Mouse (Mus musculus) gastrocnemius, postnatal 10 days (tissue): Measurements from ENCODE around the gene Drg1. TPM values are rescaled to one million over a fixed set of nuclear protein-coding genes. Genes with fewer than 3 reads are reported as not detected.

ENCODE experiments used
- DNase-seq: peaks from one replicate; pipeline ENCODE4 v3.0.0; 2021; ENCODE audit warnings: mixed read lengths
- total RNA-seq, 2 experiments: library from RNA; stranded (reverse); gene quantifications; 2 replicates each; pipeline ENCODE4 v1.2.3; 2021

Gene Drg1
- total RNA-seq, 2 experiments from 2014 or later, result 47.3 to 52.0 TPM

DNA sequence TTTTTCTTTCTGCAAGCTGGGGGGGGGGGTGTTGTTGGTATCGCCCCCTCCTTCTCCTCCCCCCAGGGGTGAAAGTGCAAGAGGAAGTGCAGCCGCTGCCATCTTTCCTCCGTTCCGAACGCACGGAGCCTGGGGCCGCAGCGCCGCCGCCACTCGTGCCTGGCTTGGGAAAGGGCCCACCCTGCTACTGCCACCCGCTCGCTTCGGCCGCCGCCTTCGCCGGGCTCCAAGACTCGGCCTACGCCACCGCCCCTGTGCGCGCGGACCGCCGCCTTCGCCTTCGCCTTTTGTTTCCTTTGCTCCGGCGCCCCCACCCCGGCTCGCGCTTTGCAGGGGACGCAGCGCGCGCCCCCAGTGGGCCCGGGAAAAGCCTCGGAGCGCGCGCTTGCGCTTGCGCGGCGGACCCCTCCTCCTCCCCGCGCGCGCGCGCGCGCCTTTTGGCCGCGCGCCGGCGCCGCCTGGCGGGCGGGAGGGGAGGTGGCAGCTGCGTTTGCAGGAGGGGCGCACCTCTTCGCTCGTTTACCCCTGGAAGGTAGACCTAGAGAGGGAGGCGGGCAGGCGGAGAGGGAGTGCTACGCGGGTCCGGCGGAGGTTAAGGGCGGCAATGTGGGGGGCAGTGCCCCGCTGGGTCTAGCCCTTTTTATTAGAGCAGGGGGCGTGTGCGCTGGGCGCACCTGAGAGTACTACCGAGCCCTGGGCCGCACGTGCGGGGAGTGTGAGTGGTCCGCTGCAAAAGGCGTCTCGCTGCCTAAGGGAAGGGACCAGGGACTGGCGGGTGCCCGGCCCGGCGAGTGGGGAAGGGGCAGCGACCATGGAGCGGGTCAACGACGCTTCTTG lies 23.8 kb upstream of the Drg1 start:
- peak; percentile 79 for DNase-seq

DNA sequence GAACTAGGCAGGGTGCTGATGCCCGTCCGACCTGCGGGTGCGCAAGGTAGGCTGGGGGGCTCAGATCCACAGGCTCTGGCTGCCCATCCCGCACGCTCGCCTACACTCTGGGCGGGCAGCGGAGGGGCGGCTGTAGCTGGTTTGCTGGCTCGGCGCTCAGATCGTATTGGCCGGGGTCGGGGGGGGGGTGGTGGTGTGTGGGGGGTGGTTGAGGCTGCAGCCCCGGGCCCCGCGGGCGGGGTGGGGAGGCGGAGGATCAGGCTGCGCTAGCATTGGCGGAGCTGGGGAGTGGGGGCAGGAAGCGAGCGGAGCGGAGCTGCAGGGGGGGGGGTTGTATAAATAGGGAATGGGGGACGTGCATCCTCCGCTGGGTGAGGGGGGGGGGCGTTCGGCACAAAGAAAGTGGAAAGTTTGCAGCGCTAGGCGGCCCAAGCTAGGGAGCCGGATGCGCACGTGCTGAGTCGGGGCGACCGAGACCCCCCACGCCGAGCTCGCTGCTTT lies 23.1 kb upstream of the Drg1 start:
- peak; percentile 72 for DNase-seq

DNA sequence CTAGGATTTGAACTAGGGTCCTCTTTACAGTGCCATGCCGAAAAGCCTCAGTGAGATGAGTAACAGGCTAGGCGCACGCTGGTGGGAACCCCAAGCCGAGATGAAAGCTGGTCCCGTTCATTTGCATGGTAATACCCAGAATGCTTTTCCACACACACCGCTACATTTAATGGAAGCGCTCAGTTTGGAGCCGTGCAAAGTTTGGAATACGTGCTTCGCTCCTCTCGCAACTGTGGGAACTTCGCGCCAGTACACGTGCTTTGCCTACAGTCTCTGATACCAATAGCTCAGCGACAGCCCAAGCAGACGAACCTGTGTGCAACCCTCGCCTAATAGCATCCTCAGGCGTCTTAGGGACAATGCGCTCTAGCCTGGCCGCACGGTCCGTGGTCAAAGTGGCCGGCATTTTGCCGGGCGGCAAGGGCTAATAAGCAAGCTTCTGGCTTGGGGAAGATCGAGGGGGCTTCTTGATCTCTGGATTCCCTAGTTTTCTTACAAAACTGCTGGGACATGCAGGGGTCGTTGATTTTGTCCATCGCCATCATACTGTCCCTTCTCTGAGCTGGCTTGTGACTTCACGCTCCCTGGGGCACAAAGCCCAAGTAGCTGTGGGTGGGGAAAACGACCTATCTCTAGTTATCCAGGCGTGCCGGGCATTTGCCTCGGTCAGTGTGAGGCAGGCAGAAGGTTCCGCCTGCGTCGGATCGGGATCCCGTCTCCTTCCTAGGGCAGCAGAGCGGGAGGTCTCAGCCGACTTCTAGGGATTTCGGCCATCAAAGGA lies 22.5 kb upstream of the Drg1 start, which contains the start of gene Patz1:
Gene Patz1 (plus strand): TSS at position 354 of the 781 bp plus-strand sequence.
- DNase-seq, result peak; percentile 49

DNA sequence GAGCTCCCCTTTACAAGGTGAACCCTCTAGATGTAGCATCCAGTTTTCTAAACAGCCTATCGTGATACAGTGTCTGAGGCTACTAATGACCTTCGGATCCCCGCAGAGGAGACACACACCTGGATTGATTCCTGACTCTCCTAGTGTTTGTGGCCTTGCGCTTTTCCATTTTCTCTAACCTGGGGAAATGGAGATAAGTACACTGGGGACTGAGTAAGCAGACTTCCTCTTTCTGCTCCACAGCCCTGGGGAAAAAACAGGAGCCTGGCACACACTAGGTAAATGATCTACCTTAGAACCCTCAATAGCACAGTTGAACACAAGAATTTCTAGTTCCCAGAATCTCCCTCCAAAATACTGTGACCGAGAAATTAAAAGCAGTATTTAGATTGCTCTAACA lies 21.7 kb upstream of the Drg1 start:
- DNase-seq, result no peak

DNA sequence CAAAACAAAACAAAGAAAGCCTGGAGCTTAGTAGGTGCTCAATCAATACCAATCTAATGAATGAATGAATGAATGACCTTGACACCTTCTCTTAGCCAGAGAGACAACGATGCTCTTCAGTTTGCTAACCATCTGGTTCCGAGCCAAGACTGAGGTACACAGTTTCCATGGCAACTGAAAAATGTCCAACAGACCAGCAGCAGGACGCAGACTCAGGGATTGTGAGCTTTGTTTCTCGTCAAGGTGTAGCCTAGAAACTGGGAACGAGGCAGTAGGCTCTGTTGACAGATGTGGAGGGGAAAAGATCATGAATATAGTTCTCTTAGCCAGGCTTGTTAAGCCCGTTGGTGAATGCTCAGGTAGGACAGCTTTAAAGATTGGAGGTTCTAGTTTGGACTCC lies 20.9 kb upstream of the Drg1 start:
- no peak for DNase-seq

DNA sequence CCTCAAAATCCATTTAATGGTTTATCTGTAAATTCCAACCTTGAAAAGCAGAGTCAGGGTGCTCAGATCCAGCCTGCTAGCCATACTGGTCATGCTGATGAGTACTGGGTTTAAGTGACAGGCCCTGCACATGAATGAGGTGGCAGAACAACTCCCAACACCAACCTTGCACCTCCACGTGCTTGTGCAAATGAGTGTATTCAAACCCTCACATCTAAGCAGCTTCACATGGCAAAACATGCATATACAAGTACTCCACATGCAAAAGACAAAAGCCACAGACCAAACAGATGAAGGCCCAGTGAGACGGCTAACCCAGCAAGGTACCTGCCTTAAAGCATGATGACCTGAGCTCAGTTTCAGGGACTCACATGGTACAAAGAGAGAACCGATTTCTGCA lies 19.7 kb upstream of the Drg1 start:
- no peak for DNase-seq

DNA sequence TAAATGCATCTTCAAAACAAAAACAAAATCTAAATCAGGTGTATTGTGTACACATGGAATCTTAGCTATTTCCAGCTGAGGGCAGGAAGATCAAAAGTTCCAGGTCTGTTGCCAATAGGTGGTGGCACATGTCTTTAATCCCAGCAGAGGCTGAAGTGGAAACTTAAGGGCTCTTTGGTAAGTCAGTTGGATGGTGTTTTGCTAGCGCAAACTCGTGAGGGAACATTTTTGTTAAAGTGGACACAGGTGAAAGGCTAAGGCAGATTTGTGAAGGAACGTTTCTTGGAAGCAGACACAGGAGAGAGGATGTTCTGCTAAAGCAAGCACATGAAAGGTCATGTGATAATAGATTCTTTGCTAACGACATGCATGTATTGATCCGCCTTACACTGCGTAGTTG lies 17.4 kb upstream of the Drg1 start:
- no peak for DNase-seq

DNA sequence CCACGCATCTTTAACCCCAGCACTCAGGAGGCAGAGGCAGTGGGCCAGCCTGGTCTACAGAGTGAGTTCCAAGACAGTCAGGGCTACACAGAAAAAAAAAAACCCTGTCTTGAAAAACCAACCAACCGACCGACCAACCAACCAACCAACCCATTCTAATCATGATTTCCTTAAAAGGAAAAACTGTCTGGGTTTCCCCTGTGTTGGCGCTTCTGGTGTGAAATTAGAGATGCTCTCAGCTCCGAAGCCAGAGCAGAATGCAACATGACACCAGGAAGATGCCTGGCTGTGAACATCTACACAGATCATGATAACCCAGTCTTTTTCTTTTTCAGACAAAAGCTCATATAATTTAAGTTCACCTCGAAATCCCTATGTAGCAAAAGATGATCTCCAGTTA lies 16.7 kb upstream of the Drg1 start:
- DNase-seq, result no peak

DNA sequence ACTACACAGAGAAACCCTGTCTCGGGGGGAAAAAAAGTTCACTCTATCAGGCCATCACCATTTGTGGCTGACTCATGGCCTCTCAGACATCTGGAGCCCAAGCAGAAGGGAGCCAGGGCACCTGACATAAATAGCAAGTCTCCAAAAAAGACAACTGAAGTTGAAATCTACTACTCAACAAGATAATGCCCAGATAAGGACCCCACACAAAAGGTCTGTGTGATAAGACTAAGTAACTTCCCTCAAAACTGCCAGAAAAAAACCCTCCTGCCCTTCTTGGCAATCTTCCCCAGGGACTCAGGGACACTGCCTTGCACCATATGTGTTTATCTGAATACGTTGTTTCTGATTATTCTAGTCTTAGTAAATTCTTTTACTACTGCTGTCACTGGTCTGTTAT lies 13.5 kb upstream of the Drg1 start:
- no peak for DNase-seq

DNA sequence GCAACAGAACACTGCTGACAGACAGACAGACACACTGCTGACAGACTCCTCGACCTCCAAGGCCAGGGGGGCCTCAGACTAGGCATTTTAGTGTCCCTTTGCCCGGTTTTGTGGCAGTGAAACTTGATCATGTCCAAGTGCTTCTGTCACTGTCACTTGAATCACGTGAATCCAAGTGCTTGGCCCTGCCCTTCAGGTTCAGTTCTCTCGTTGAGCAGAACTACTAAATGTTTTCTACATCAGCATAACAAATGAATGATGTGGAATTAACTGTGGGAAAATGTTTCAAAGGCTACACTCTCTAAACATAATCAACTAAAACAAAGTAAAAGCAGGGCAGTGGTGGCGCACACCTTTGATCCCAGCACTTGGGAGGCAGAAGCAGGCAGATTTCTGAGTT lies 12.1 kb upstream of the Drg1 start:
- DNase-seq, result no peak

DNA sequence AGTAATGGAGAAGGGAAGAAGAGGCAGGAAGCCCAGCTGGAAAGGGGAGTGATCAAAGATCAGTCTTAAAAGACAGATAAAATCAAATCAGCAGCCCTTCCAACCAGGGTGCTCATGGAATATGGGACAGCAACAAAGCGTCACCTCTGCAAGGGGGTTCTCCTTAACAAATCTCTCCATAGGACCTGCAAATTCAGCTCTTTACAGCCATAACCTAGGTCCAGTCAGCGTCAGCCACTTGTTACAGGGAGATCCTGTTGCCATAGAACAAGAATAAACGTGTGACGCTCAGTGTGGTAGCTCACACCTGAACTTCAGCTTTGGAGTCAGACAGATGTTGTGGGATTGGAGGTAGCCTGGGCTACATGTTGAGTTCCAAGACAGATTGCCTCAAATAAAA lies 3.0 kb upstream of the Drg1 start:
- no peak for DNase-seq

DNA sequence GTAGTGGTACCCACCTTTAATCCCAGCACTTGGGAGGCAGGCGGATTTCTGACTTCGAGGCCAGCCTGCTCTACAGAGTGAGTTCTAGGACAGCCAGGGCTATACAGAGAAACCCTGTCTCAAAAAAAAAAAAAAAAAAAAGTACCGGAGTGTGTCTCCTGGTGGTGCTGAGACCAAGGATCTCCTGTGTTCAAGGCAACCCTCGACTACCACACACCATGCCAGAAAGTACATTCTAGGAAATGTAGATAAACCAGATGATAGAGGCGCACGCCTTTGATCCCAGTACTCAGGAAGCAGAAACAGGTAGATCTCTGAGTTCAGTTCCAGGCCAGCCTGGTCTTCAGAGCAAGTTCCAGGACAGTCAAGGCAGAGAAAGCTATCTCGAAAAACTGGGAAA lies 918 bp upstream of the Drg1 start:
- no peak for DNase-seq

DNA sequence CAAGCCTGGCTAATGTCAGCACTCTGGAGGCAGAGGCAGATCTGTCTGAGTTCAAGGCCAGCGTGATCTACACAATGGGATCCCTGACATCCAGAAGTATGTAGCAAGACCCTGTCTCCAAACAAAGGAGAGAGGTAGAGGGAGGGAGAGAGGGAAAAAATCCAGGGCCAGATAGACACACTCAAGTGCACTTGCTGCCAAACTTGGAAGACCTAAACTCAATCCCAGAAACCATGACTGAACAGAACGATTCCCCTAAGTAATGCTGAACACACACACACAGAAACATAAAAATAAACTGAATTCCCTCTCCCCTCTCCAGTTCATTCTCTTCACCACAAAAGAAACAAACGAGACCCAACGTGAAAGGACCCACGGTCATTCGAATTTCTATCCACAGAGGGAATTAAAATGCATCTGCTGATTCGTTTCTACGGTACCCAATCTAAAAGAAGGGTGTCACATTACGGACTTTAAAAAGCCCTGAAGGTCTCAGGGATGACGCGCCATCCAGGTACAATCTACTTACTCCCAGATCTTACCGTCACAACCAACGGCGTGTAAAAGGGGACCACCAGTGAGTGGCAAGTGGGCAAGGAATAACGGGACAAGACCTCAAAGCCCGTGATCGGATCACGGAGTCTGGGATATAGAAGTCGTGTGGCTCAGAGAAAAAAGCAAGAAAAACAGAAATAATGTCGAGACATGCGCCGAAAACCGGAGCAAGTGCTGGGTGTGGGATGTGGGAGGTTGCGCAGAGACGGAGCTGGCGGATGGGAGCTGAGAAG lies 730 bp downstream of the Drg1 start:
- DNase-seq, result no peak

DNA sequence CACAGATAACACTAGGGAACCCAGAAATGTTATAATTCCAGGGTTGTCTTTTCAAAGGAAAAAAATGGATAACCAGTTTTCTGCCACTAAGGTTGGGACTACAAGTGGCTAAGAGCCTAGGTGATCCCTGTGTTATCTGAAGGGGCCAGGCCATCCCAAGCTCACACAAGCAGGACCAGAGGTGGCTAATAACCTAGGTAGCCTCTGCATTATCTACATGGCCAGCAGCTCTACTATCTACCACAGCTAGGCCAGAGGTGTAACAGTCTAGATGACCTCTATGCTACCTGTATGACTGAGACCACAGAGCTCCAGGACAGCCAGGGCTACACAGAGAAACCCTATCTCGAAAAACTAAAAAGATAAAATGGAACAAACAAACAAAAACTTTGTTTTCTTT lies 6.7 kb downstream of the Drg1 start:
- DNase-seq, result no peak

DNA sequence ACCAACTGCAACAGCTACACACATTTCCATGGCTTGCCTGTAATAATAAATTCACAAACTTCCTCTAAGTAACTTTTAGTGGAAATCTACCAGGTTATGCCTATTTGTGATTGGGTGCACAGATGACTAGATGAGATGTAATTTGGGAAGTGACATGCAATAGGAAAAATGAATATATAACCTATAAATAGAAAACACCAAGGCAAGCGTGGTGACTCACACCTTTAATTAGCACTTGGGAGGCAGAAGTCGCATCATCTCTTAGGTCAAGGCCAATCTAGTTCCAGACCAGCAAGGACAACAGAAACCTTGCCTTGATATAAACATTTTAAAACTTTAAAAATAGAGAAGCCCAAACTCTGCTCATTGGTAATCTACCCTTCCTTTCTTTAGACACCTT lies 18.8 kb downstream of the Drg1 start:
- no peak for DNase-seq

DNA sequence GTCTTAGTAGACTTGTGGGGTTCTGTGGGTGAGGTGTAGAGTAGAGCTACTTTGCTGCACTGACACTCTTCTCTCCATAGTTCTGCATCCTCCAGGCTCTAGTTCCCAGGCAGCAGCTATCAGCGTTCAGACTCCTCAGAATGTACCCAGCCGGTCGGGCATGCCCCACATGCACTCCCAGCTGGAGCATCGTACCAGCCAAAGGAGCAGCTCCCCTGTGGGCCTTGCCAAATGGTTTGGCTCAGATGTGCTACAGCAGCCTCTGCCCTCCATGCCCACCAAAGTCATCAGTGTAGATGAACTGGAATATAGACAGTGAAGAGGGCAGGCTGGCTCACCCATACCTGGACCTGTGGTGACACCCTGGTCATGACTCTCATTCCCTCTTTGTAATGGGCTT lies 22.4 kb downstream of the Drg1 start:
- peak; percentile 7 for DNase-seq

DNA sequence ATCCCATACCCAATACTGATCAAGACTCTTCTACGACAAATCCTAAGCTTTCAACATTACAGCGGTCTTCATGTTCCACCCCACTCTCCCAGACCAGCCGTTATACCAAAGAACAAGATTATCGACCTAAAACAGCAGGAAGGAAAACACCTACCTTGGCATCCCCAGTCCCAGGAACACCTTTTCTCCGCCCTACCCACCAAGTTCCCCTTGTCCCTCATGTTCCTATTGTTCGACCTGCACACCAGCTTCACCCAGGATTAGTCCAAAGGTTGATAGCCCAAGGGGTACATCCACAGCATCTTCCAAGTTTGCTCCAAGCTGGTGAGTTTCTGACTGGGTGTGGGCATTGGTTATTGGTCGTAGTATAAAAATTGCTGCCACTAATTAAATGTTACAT lies 23.8 kb downstream of the Drg1 start:
- no peak for DNase-seq

DNA sequence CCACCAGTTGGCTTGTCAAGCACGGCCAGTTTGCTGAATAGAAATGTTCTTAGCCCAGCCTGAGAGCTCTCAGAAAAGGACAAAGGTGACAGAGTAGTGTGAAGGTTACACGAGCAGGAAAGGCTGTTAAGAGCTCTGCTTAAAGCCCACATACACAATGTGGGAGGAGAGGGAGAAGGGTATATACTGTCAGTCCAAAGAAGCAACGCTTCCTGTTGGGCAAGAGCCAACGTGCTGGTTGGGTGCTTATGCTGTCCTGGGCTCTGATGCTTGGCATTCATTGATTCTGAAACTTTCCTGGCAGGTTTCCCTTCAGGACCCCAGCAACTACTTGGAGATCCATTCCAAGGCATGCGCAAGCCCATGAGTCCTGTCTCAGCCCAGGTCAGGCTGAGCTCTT lies 30.9 kb downstream of the Drg1 start:
- DNase-seq, result no peak

DNA sequence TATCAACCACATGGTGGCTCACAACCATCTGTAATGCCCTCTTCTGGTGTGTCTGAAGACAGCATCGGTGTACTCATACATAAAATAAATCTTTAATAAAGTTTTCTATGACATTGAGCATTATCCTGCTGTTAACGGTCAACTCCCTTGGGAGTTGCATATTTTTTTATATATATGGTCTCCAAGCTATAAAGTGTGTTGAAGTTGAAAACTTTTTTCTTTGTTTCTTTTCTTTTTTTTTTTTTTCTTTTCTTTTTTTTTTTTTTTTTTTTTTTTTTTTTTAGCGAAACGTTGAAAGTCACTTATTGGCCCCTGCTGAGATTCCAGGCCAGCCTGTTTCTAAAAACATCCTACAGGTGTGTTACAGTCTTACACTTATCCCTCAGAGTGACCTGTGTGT lies 32.5 kb downstream of the Drg1 start:
- no peak for DNase-seq

DNA sequence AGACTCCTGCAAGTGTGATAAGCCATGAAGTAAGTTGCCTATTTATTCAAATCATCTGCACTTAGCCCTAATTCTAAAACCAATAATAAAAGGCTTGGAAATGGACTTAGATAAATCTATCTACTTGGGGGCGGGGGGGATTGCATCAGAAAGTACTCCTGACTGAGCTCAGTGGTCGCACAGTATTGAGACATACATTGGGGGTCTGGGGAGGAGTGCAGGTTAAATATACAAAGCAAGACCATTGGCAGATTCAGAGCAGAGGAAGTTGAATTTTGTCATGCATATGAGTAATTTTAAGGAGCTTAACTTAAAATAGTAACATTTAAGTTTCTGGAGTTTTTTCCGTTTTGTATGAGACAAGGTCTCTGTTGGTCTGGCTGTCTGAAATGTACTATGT lies 34.0 kb downstream of the Drg1 start:
- no peak for DNase-seq

DNA sequence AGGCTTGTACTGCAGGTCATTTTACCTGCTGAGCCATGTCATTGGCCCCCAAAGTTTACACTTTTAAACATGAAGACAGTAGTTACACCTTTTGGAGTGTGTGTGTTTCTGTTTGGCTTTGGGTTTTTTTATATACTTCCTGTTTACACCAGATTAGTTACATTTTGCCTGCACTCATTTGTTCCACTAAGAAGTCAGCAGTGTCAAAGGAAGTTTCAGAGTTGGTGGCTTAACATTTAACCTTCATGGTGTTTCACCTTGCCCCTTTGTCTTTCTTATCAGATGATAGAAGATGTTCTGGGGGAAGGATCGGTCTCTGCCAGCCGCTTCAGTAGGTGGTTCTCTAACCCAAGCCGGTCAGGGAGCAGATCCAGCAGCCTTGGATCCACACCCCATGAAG lies 39.1 kb downstream of the Drg1 start:
- DNase-seq, result no peak

DNA sequence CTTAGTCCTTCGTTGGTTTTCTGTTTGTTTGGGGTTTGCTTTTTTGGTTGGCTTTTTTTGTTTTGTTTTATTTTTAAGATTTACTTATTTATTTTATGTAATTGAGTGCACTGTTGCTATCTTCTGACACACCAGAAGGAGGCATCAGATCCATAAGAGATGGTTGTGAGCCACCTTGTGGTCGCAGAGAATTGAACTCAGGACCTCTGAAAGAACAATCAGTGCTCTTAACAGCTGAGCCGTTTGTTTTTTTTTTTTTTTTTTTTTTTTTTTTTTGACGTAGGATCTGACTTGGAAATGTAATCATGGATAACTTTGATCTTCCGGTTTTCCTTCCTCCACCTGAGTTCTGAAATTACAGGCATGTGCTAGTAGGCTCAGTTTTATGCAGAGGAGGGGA lies 43.1 kb downstream of the Drg1 start:
- no peak for DNase-seq

DNA sequence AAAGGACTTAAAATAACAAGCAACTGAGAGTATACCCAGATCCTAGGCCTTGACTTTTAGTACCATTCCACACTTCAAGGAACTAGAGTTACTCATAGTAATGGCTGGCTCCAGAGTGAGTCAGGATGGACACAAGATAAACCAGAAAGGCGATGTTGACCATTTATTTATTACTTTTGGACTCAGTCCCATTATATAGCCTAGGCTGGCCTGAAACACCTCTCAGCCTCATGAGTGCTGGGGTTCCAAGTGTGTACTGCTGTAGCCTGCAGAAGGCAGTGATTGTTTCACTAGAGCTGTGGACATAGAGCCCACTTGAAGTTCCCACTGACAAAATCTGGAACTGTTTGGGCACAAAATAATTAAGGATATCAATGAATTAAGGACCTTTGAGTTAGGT lies 53.7 kb downstream of the Drg1 start:
- no peak for DNase-seq
